Mouse (Mus musculus) hindbrain, postnatal 0 days (tissue): ENCODE results near the gene Sept7. TPM values are rescaled to one million over a fixed set of nuclear protein-coding genes. Genes with fewer than 3 reads are reported as not detected.
A peak's percentile ranks its signal among the peaks of the same experiment; 100 is the strongest.

Source experiments
- ATAC-seq: fragments of 200-750 bp; cut with Nextera tagmentation; 2 replicates; pipeline ENCODE4 v1.8.0; 2017; ENCODE audit warnings: mild to moderate bottlenecking, moderate TSS enrichment, moderate library complexity
- DNase-seq: peaks from one replicate; pipeline ENCODE4 v3.0.0-alpha.2; 2015; ENCODE audit warnings: low spot score
- H3K27ac ChIP-seq: fragments of 300-500 bp; sonication (generic); 2 replicates; pipeline ENCODE4 v1.5.1; 2014; ENCODE audit warnings: mild to moderate bottlenecking
- H3K27me3 ChIP-seq: fragments of 300-500 bp; sonication (generic); 2 replicates; pipeline ENCODE4 v1.6.1; 2014; ENCODE audit warnings: low read length, mixed read lengths; ENCODE audit not compliant: insufficient read depth
- H3K36me3 ChIP-seq: fragments of 300-500 bp; sonication (generic); 2 replicates; pipeline ENCODE4 v1.6.1; 2014; ENCODE audit warnings: low read length, mixed read lengths; ENCODE audit not compliant: insufficient read depth
- H3K4me1 ChIP-seq: fragments of 300-500 bp; sonication (generic); 2 replicates; pipeline ENCODE4 v1.6.1; 2014; ENCODE audit warnings: antibody characterized with exemption, low read length, mixed read lengths; ENCODE audit not compliant: insufficient read depth
- H3K4me2 ChIP-seq: fragments of 300-500 bp; sonication (generic); 2 replicates; pipeline ENCODE4 v1.6.1; 2014; ENCODE audit warnings: low read depth, mild to moderate bottlenecking, low read length, moderate library complexity, mixed read lengths
- H3K4me3 ChIP-seq: fragments of 300-500 bp; sonication (generic); 2 replicates; pipeline ENCODE4 v1.5.1; 2014; ENCODE audit warnings: low read length
- H3K9ac ChIP-seq: fragments of 300-500 bp; sonication (generic); replicated peaks from 2 replicates; pipeline ENCODE4 v1.6.1; 2014; ENCODE audit warnings: mild to moderate bottlenecking, low read length, moderate library complexity, mixed read lengths
- H3K9me3 ChIP-seq: fragments of 300-500 bp; sonication (generic); 2 replicates; pipeline ENCODE4 v1.6.1; 2016; ENCODE audit warnings: low read length, mixed read lengths
- CTCF ChIP-seq: IDR thresholded peaks from 2 replicates; pipeline ENCODE4 v1.5.1; 2016; ENCODE audit warnings: antibody characterized with exemption, control low read depth, low read depth
- WGBS: fragments of 180-500 bp; shearing (Covaris S2); extraction: QIAGEN DNeasy Blood & Tissue Kit; methylation state at CpG from one replicate; pipeline ENCODE4 v1.1.7; 2014; 5-methylcytosine and 5-hydroxymethylcytosine counted together
- polyA plus RNA-seq: library from polyadenylated mRNA; unstranded; fragments of >200 nt; fragmentation: Nextera tagmentation; extraction: Ambion mirVana; gene quantifications from 2 replicates; pipeline ENCODE4 v1.2.1, GENCODE M21; 2015
- total RNA-seq: library from RNA; depleted of rRNA; stranded (reverse); fragments of >200 nt; gene quantifications from 2 replicates; pipeline ENCODE4 v1.2.3, GENCODE M21; 2014; rRNA removed

Sept7 gene
- 112 and 113 TPM in 2 replicates for total RNA-seq
- 265 and 292 TPM in 2 replicates for polyA plus RNA-seq

DNA sequence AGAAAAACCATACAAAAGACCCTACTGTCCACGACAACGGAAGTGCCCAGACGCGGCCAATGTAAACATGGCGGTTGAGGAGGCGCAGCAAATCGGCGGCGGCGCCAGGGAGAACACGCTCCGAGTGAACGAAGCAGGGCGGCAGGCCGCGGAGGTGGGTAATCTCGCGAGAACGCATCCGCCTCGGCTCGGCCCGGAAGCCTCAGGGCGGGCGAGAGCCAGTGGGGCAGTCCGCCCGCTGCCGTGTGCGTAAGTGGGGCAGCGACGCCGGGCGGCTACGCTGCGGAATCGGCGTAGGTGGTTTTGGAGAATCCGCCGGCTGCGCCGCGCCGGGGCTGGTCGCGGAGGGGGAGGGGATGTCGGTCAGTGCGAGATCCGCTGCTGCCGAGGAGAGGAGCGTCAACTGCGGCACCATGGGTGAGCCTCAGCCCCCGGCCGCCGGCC lies at the start of gene Sept7:
Gene Sept7 (plus strand): TSS at position 157 of the 444 bp plus-strand sequence.
- H3K4me2 ChIP-seq, result peak within 1 kb of the TSS; percentile 65
- no peaks in the 10 kb centered on the region for H3K36me3 ChIP-seq
- TF ChIP-seq CTCF, result no peak
- H3K9ac ChIP-seq, result peak within 1 kb of the TSS; percentile 99
- H3K4me1 ChIP-seq, result peaks cover 19% of the 10 kb centered on the region
- DNase-seq, result peak; percentile 99
- H3K27me3 ChIP-seq, result no peaks in the 10 kb centered on the region
- WGBS, result under 1% methylated on average over 49 of the region's 54 CpGs
- no peaks in the 10 kb centered on the region for H3K9me3 ChIP-seq
- ATAC-seq, result peak; percentile 99
- H3K27ac ChIP-seq, result peak within 1 kb of the TSS; percentile 98
- H3K4me3 ChIP-seq, result peak within 1 kb of the TSS; percentile 100

DNA sequence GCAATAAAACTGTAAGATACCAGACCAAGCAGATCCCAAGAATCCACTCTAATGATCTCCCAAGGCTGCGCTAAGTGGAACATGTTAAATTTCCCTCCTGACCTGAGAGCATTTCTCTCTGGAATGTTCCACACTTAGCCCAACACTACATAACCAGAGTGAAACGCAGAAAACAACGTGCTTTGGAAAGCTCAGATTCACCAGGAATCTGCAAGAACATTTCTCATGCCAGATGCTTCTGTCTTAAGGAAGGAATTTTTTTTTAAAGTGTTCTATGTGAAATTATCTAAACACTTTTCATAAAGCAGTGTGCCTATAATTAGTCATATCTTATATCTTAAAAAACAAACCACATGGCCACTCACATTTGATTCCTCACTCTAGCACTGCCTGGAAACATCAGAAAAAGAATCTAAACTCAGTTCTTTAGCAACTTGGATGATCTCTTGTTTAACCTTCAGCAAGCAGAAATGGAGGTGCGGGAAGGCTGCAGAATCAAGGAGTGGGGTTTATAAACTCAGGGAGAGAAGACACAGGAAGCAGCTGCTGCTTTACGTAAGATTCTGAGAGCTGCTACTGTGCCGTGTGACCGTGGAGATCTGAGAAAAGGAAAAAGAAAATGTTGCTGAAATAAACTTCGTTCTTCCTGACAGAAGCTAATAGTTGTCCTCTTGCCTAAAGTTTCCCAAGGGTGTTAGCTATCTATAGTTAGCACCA lies 44.0 kb upstream of the Sept7 start:
- Histone ChIP-seq H3K4me2 (no peak overlapping the region), H3K27ac (no peak overlapping the region), H3K36me3 (no peaks in the 10 kb centered on the region), H3K4me1 (no peaks in the 10 kb centered on the region), H3K9ac (no peak overlapping the region), H3K27me3 (no peaks in the 10 kb centered on the region), H3K9me3 (no peaks in the 10 kb centered on the region), H3K4me3 (no peak overlapping the region)
- ATAC-seq (no peak), DNase-seq (no peak)
- WGBS, result 89% methylated on average over 8 of the region's 8 CpGs
- TF ChIP-seq CTCF, result no peak

DNA sequence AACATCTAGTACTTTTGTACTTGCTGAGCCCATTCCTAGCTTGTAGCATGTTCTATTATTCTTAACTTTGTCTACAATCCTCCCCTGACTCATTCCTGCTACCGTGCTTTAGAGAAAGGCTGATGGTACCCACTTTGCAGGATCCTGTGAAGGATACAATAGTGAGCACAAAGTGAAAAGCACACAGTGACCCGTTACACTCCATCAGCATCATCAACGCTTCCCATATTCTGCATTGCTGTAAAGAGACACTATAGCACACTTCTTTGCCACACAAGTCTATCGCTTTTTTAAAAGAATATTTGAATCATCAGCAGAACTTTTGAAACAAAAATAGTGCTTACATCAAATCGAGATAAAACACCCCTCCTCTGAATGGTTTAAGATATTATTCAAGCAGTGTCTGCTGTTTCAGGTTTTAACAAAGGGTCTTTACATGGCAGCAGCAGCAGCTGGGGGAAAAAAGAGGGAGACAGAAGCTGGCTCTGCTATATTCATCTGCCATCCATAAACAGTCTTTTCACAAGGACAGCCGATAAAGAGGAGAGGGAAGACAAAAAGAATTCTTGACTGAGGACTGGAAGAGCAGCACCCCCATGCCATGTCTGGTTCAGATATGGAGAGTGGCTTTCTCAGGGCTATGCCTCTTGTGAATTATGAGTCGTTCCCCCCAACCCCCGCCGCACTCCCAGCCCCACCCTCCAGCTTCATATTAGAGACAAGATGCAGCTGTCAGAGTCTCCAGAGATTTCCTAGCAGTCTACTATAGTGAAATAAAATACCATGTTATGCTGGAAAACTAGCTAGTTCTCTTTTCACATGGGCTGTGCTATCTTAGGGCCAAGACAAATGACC lies 39.7 kb upstream of the Sept7 start:
- Histone ChIP-seq H3K4me2 (no peak overlapping the region), H3K4me1 (no peaks in the 10 kb centered on the region), H3K36me3 (no peaks in the 10 kb centered on the region), H3K9me3 (no peaks in the 10 kb centered on the region), H3K27ac (peak overlapping the region; percentile 26), H3K9ac (no peak overlapping the region), H3K4me3 (no peak overlapping the region), H3K27me3 (no peaks in the 10 kb centered on the region)
- TF ChIP-seq CTCF, result no peak
- ATAC-seq, result peak; percentile 64; the same call in 1 of the 2 replicates
- DNase-seq, result peak; percentile 18
- WGBS, result 42% methylated on average over 9 of the region's 9 CpGs

DNA sequence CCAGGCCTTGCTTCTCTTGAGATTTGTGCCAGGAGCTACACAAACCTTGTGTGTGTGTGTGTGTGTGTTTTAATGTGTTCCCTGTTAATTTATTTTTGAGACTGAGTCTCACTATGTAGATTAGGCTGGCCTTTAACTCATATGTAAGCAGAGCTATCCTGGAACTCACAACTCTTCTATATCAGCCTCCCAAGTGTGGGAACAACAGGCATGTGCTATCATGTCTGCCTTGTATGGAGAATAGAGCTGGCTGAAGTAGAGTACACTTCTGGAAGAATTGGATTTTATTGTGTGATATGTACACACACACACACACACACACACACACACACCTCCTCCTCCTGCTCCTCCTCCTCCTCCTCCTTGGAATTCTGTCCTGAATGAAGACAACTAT lies 39.1 kb upstream of the Sept7 start:
- DNase-seq, result no peak
- no peaks in the 10 kb centered on the region for H3K27me3 ChIP-seq
- no peaks in the 10 kb centered on the region for H3K36me3 ChIP-seq
- H3K9ac ChIP-seq, result no peak overlapping the region
- no peak overlapping the region for H3K4me3 ChIP-seq
- no peak overlapping the region for H3K4me2 ChIP-seq
- peak overlapping the region; percentile 26; the same call in 1 of the 2 replicates for H3K27ac ChIP-seq
- TF ChIP-seq CTCF, result no peak
- no peaks in the 10 kb centered on the region for H3K9me3 ChIP-seq
- H3K4me1 ChIP-seq, result no peaks in the 10 kb centered on the region
- no peak for ATAC-seq

DNA sequence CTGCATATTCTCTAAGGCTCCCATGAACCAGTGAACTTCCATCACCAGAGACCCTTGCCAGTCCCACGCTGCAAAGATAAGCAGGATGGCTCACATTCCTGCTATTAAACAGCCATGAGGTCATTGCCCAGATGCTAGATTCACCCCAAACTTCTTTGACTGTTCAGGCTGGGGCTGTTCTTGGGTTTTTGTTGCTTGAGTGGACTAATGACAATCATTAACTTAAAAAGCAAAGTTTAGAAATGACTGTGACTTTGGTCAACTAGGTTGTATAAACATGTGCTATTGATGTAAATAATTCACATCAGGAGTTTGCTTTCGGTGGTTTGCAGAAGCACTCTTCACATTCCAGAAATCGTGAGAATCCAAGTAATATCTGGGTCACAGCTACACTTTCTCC lies 36.8 kb upstream of the Sept7 start:
- no peak for ATAC-seq
- Histone ChIP-seq H3K9me3 (no peaks in the 10 kb centered on the region), H3K27me3 (no peaks in the 10 kb centered on the region), H3K4me3 (no peak overlapping the region), H3K4me1 (no peaks in the 10 kb centered on the region), H3K36me3 (no peaks in the 10 kb centered on the region), H3K4me2 (no peak overlapping the region), H3K9ac (no peak overlapping the region), H3K27ac (no peak overlapping the region)
- TF ChIP-seq CTCF, result no peak
- DNase-seq, result no peak
- WGBS, result 76% methylated on average over 3 of the region's 3 CpGs

DNA sequence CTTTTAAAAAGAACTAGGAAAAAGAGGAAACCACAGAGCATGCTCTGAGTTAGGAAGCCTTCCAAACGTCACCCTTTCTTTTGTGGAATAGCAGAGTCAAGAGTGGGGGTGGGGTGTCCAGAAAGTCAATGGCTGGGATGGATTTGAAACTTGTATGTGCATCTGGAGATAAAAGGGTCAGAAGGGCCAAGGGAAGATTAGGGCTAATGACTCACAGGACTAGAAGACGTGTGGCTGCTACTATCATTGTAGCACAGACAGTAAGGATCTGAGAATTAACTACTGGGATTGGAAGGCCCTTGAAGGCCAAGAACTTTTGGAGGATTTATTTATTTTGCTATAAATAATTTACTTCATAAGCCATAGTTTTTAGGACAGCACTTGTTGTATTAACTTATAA lies 36.0 kb upstream of the Sept7 start:
- no peaks in the 10 kb centered on the region for H3K9me3 ChIP-seq
- no peaks in the 10 kb centered on the region for H3K27me3 ChIP-seq
- 48% methylated on average over 2 of the region's 2 CpGs for WGBS
- no peak for TF ChIP-seq CTCF
- H3K9ac ChIP-seq, result no peak overlapping the region
- no peak overlapping the region for H3K27ac ChIP-seq
- no peak overlapping the region for H3K4me2 ChIP-seq
- H3K4me1 ChIP-seq, result no peaks in the 10 kb centered on the region
- no peak overlapping the region for H3K4me3 ChIP-seq
- no peaks in the 10 kb centered on the region for H3K36me3 ChIP-seq
- no peak for DNase-seq
- no peak for ATAC-seq
